Mouse (Mus musculus) intestine, embryonic 16.5 days (tissue): ENCODE data around the gene Olfr904. TPM values are rescaled to one million over a fixed set of nuclear protein-coding genes. Genes with fewer than 3 reads are reported as not detected.

Experiments used
- polyA plus RNA-seq: library from polyadenylated mRNA; unstranded; fragments of >200 nt; fragmentation: Nextera tagmentation; extraction: Ambion mirVana; gene quantifications from 2 replicates; pipeline ENCODE4 v1.2.1, GENCODE M21; 2015

Olfr904 gene
- polyA plus RNA-seq, 1 experiment from 2014 or later: not detected

Other genes starting within 250 kb of the Olfr904 start
- gene Olfr894, start 245.1 kb upstream of the Olfr904 start, polyA plus RNA-seq: not detected in 2 replicates
- gene Olfr143, start 210.4 kb upstream of the Olfr904 start, polyA plus RNA-seq: not detected in 2 replicates
- not detected in 2 replicates for gene Olfr895, start 195.3 kb upstream of the Olfr904 start, polyA plus RNA-seq
- not detected in 2 replicates for gene Olfr896-ps1, start 172.0 kb upstream of the Olfr904 start, polyA plus RNA-seq
- gene Olfr25, start 134.1 kb upstream of the Olfr904 start, polyA plus RNA-seq: not detected in 2 replicates
- not detected in 2 replicates for gene Olfr898, start 114.7 kb upstream of the Olfr904 start, polyA plus RNA-seq
- gene Olfr250, start 96.2 kb upstream of the Olfr904 start, polyA plus RNA-seq: not detected in 2 replicates
- gene Olfr251, start 86.1 kb upstream of the Olfr904 start, polyA plus RNA-seq: not detected in 2 replicates
- gene Olfr147, start 61.4 kb upstream of the Olfr904 start, polyA plus RNA-seq: not detected in 2 replicates
- gene Olfr901, start 33.7 kb upstream of the Olfr904 start, polyA plus RNA-seq: not detected in 2 replicates
- gene Olfr902, start 15.5 kb upstream of the Olfr904 start, polyA plus RNA-seq: not detected in 2 replicates
- gene Olfr905, start 8.0 kb downstream of the Olfr904 start, polyA plus RNA-seq: not detected in 2 replicates
- gene Olfr906, start 23.9 kb downstream of the Olfr904 start, polyA plus RNA-seq: not detected in 2 replicates
- not detected in 2 replicates for gene Olfr907, start 32.7 kb downstream of the Olfr904 start, polyA plus RNA-seq
- gene Olfr911-ps1, start 58.4 kb downstream of the Olfr904 start, polyA plus RNA-seq: not detected in 2 replicates
- gene Olfr910, start 74.7 kb downstream of the Olfr904 start, polyA plus RNA-seq: not detected in 2 replicates
- gene Olfr912, start 117.0 kb downstream of the Olfr904 start, polyA plus RNA-seq: not detected in 2 replicates
- not detected in 2 replicates for gene Olfr913, start 129.6 kb downstream of the Olfr904 start, polyA plus RNA-seq
- gene Olfr914, start 142.0 kb downstream of the Olfr904 start, polyA plus RNA-seq: not detected in 2 replicates
- not detected in 2 replicates for gene Olfr916, start 196.7 kb downstream of the Olfr904 start, polyA plus RNA-seq
- gene Olfr917, start 202.7 kb downstream of the Olfr904 start, polyA plus RNA-seq: not detected in 2 replicates
- gene Olfr918, start 211.5 kb downstream of the Olfr904 start, polyA plus RNA-seq: not detected in 2 replicates
- gene Olfr919, start 240.5 kb downstream of the Olfr904 start, polyA plus RNA-seq: not detected in 2 replicates